Mouse (Mus musculus) C2C12 (cell line): ENCODE measurements at regions not wholly inside any gene's neighbourhood (a gene's known extent, or its start where the extent isn't known, plus 50 kb on each side); places are given as distances from the start of the nearest gene placed in this dataset.
"Not testable (repeated sequence)": the region's sequence is repeated elsewhere in the genome, so short reads cannot be mapped to it uniquely, and the experiment has no call there.

Experiments used
- H3K27me3 ChIP-seq: one replicate; pipeline ENCODE4 v1.6.1; 2011; ENCODE audit not compliant: control insufficient read depth, insufficient read depth, insufficient read length
- H3K36me3 ChIP-seq: one replicate; pipeline ENCODE4 v1.6.1; 2011; ENCODE audit not compliant: control insufficient read depth, insufficient read depth
- H3K4me3 ChIP-seq: one replicate; pipeline ENCODE4 v1.5.1; 2011; ENCODE audit warnings: mild to moderate bottlenecking, control low read depth; ENCODE audit not compliant: poor library complexity, insufficient read depth, severe bottlenecking
- H3K79me2 ChIP-seq: one replicate; pipeline ENCODE4 v1.6.1; 2011; ENCODE audit not compliant: control insufficient read depth, insufficient read depth
- H3K79me3 ChIP-seq: one replicate; pipeline ENCODE4 v1.6.1; 2011; ENCODE audit warnings: low read depth, control low read depth
- H3ac ChIP-seq: one replicate; pipeline ENCODE3; 2011; ENCODE audit warnings: low read depth; ENCODE audit not compliant: control insufficient read depth, insufficient read length
- CEBPB ChIP-seq: IDR thresholded peaks from one replicate; pipeline ENCODE4 v1.6.1; 2011; ENCODE audit warnings: low read depth, mild to moderate bottlenecking, control low read depth, moderate library complexity
- CTCF ChIP-seq: IDR thresholded peaks from one replicate; pipeline ENCODE4 v1.5.1; 2011; ENCODE audit not compliant: control insufficient read depth, insufficient read depth, insufficient read length
- FOSL1 ChIP-seq: IDR thresholded peaks from one replicate; pipeline ENCODE4 v1.8.0; 2011; ENCODE audit warnings: mild to moderate bottlenecking, low read length; ENCODE audit not compliant: poor library complexity, insufficient read depth, severe bottlenecking
- MAX ChIP-seq: IDR thresholded peaks from one replicate; pipeline ENCODE4 v1.6.1; 2011; ENCODE audit warnings: mild to moderate bottlenecking, control low read depth
- MYOD1 ChIP-seq: IDR thresholded peaks from one replicate; pipeline ENCODE4 v1.6.1; 2011; ENCODE audit warnings: low read depth; ENCODE audit not compliant: control insufficient read depth, insufficient read length
- MYOG ChIP-seq: IDR thresholded peaks from one replicate; pipeline ENCODE4 v1.6.1; 2011; ENCODE audit not compliant: control insufficient read depth, insufficient read length; ENCODE audit errors: extremely low read depth
- USF1 ChIP-seq: IDR thresholded peaks from one replicate; pipeline ENCODE4 v1.6.1; 2011; ENCODE audit warnings: low read depth, mild to moderate bottlenecking, control low read depth, moderate library complexity

GRCm38 (mm10) chrX:50590673-50591341, 162.5 kb upstream of the Olfr1324 start:
- no peaks in the 10 kb centered on the region for H3K36me3 ChIP-seq
- H3K4me3 ChIP-seq = no peak overlapping the region
- no peak for TF ChIP-seq MYOG
- no peak for TF ChIP-seq FOSL1
- no peak for TF ChIP-seq CTCF
- no peak for TF ChIP-seq USF1
- TF ChIP-seq MAX = no peak
- no peak for TF ChIP-seq MYOD1
- TF ChIP-seq CEBPB = no peak
- no peaks in the 10 kb centered on the region for H3K79me2 ChIP-seq
- H3K27me3 ChIP-seq = no peaks in the 10 kb centered on the region
- H3ac ChIP-seq = no peak overlapping the region
- no peaks in the 10 kb centered on the region for H3K79me3 ChIP-seq

GRCm38 (mm10) chrX:50588892-50589291, 160.6 kb upstream of the Olfr1324 start:
- no peaks in the 10 kb centered on the region for H3K36me3 ChIP-seq
- H3K79me2 ChIP-seq = no peaks in the 10 kb centered on the region
- H3K79me3 ChIP-seq = no peaks in the 10 kb centered on the region
- no peaks in the 10 kb centered on the region for H3K27me3 ChIP-seq
- H3ac ChIP-seq = no peak overlapping the region
- TF ChIP-seq CTCF (no peak), USF1 (no peak), MYOD1 (no peak), MAX (no peak), MYOG (no peak)
- no peak overlapping the region for H3K4me3 ChIP-seq

GRCm38 (mm10) chrX:50583741-50584580, 155.7 kb upstream of the Olfr1324 start:
- H3K27me3 ChIP-seq = no peaks in the 10 kb centered on the region
- no peaks in the 10 kb centered on the region for H3K79me2 ChIP-seq
- TF ChIP-seq MYOG (no peak), CTCF (no peak), MAX (no peak), MYOD1 (no peak), FOSL1 (no peak), USF1 (no peak), CEBPB (no peak)
- no peaks in the 10 kb centered on the region for H3K36me3 ChIP-seq
- no peaks in the 10 kb centered on the region for H3K79me3 ChIP-seq
- H3K4me3 ChIP-seq = no peak overlapping the region
- no peak overlapping the region for H3ac ChIP-seq

- TF ChIP-seq MYOD1 = no peak
- TF ChIP-seq CEBPB = no peak
- TF ChIP-seq MAX = no peak
- TF ChIP-seq CTCF = no peak
- TF ChIP-seq MYOG = no peak
- no peak for TF ChIP-seq FOSL1
- no peak for TF ChIP-seq USF1
- Histone ChIP-seq H3K27me3 (no peaks in the 10 kb centered on the region), H3K4me3 (no peak overlapping the region), H3K36me3 (no peaks in the 10 kb centered on the region), H3ac (no peak overlapping the region), H3K79me2 (no peaks in the 10 kb centered on the region), H3K79me3 (no peaks in the 10 kb centered on the region)
Measured at GRCm38 (mm10) chrX:50580200-50580599, 151.9 kb upstream of the Olfr1324 start.

GRCm38 (mm10) chrX:50576824-50577223, 148.5 kb upstream of the Olfr1324 start:
- no peaks in the 10 kb centered on the region for H3K36me3 ChIP-seq
- no peaks in the 10 kb centered on the region for H3K79me2 ChIP-seq
- H3K27me3 ChIP-seq = no peaks in the 10 kb centered on the region
- H3K4me3 ChIP-seq = no peak overlapping the region
- TF ChIP-seq MAX (no peak), FOSL1 (no peak), CEBPB (no peak), MYOD1 (no peak), USF1 (no peak), MYOG (no peak), CTCF (no peak)
- H3K79me3 ChIP-seq = no peaks in the 10 kb centered on the region
- H3ac ChIP-seq = no peak overlapping the region

- H3ac ChIP-seq, H3K79me2 ChIP-seq, H3K79me3 ChIP-seq, H3K36me3 ChIP-seq, H3K27me3 ChIP-seq, H3K4me3 ChIP-seq: not testable (repeated sequence)
Measured at GRCm38 (mm10) chrX:50572191-50573095, 144.1 kb upstream of the Olfr1324 start.
